Mouse (Mus musculus) spleen, postnatal 14 days (tissue): ENCODE results near the gene Gm10382.
"Not testable (repeated sequence)": the region's sequence is repeated elsewhere in the genome, so short reads cannot be mapped to it uniquely, and the experiment has no call there.

Experiments used
- DNase-seq, 2 experiments: peaks; one replicate each; pipeline ENCODE4 v3.0.0; 2021 to 2022; ENCODE audit warnings: low spot score in 2 of 2

The Gm10382 gene

DNA sequence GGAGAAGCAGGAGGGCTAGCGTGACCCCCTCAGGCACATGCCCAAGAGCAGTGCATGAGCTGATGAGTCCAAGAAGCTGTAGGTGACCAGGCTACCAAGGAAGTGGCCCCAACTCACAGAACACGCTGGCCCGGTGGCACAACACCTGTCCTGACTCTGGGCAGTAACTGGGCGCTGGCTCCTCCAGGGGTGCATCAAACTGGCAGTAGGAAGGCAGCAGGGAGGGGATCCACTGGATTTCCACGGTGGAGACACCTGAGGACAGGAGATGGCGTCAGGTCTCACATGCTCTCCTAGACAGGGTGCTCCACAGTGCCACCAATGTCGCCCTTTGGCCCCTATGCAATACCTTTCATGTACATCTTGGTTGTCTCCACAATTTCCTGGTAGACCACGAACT, 27.1 kb downstream of the Gm10382 start:
- no peak for DNase-seq

DNA sequence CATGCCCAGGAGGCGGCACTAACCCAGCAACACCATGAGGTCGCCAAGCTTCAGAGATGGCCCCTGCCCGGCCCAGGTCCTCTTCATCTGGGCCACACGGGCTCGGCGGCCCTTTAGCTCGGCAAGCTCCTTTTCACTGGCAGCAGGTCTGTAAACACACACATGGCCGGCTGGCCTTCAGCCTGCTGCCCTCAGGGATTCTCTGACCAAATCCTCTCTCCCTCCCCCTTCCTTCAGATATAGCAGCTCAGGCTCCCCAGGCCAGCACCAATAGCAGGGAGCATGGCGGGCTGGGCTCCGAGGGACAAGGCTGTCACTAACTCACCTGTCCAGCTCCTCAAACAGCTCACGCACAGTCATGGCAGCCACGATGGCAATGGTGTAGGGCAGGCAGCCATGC, 29.5 kb downstream of the Gm10382 start:
- DNase-seq, result no peak

DNA sequence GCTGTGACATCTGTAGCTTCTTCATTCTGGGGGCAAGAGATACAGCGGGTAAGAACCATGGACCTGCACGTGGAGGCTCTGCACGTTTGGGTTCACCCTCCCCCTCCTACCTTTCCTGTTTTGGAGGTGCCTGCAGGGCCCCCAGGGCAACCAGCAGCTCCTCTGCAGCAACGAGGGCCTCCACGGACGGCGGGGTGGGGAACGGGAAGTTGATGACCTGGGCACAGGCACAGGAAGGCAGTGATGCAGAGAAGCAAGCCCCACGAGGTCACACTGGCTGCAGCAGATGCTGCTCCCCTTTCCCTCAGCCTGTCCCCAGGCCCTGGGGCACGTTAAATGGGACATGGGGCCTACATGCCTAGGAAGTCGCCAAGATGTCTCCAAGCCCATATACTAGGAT, 30.0 kb downstream of the Gm10382 start:
- no peak for DNase-seq

DNA sequence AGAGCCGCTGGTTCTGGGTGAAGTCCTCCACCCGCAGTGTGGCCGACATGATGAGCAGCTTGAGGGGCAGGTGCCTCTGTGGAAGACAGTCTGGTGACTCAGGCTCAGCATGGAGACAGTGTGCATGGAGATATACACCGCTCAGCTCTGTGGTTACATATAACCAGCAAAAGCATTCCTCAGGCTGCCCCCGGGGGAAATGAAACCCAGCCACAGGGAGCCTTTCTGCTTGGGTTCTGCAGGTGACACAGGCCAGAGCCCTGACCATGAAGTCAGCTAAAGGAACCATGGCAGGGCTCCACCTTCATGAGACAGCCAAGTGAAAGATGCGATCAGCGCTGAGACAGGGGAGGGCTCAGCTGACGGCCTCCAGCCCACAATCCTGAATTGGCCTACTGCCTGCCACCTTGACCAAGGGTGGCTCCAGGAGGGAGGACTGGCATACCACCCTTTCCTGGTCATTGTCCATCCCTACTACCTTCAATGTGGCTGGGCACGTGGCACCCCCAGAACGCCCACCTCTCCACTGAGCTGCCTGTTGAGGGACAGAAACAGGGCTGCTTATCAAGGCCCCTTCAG, 36.7 kb downstream of the Gm10382 start:
- DNase-seq, result no peak

DNA sequence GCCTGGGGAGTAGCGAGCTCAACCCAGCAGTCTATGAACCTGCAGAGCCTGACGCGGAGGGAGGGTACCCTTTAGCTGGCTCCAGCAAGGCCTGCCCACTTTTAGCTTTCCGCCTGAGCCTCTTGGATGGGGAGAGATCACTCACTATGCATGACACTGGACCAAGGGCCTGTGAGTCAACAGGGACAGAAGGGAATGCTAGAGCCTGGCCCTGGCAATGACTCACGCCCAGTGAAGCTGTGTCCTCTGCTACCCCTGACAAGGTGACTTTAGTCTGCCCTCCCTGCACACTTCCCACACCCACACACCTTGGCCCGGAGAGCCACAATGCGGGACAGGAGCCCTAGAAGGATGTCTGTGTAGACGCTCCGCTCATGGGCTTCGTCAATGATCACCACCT, 37.2 kb downstream of the Gm10382 start:
- no peak for DNase-seq

DNA sequence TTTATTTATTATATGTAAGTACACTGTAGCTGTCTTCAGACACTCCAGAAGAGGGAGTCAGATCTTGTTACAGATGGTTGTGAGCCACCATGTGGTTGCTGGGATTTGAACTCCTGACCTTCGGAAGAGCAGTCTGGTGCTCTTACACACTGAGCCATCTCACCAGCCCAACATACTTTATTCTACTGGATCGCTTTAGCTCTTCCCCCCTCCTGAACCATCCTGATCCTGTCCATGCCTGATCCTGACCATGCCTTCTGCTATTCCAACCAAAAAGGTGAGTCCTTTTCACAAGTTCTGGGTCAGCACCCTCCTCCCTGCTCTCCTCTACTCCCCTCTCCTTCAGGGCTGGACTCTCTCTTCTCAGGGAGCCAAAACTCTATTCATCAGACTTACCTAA, 43.2 kb downstream of the Gm10382 start:
- DNase-seq, result not testable (repeated sequence)

DNA sequence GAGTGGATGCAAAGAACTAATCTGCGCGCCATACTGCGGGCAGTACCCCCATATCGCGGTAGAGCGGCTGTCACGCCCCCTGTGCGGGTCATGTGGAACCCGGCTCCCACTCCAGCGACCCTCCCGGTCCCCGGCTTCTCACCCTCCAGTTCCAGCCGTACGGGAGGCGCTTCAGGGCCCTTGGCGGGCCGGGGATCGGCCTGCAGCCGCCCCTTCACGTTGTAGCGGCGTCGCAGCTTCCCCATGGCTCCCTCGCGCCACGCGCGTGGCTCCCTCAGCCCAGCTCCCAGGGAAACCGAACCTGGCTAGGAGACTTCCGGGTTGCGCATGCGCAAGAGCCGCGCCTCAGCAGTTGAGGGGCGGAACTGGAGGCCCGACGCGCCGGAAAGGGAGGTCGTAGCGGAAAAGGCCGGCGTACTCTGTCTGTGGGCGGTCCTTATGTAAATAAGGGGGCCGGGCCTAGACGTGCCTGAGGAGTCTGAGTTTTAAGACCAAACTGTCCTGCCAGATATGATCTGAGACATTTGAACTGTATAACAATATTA, 44.7 kb downstream of the Gm10382 start, which contains the start of gene Dhx37:
Gene Dhx37 (minus strand): TSS at position 329 of the 545 bp plus-strand sequence.
- peak; percentile 83 to 88 for DNase-seq

DNA sequence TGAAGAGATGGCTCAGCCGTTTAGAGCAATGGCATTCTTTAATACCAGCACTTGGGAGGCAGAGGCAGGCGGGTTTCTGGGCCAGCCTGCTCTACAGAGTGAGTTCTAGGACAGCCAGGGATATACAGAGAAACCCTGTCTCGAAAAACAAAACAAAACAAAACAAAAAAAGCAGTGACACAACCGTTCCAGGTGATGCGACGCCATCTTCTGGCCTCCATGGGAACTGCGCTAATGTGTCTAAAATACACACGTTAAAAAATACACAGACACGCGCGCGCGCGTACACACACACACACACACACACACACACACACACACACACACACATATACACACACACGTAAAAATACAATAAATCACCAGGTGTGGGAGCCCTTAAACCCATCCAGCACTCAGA, 45.2 kb downstream of the Gm10382 start:
- DNase-seq, result not testable (repeated sequence)
